Mouse (Mus musculus): ENCODE results near the gene Thsd4. TPM values are rescaled to one million over a fixed set of nuclear protein-coding genes. Genes with fewer than 3 reads are reported as not detected.
"Not testable (repeated sequence)": the region's sequence is repeated elsewhere in the genome, so short reads cannot be mapped to it uniquely, and the experiment has no call there.

Thsd4 gene
- total RNA-seq, 2 experiments from 2014 or later: 7.5 to 8.9 TPM

DNA sequence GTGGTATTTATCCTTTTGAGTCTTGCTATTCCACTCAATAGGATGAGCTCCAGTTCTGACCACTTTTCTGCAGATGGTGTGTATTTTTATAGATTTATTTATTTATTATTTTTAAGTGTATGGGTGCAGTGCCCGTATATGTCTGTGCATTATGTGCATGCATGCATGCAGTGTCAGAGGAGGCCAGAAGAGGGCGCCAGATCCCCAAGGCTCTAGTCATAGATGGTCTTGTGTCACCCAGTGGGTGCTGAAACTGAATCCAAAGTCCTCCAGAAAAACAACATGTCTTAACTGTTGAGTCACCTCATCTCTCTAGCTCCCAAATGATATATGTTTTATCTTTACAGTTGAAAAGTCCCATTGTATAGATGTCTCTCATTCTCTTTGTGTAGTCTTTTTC is 326.3 kb downstream of the Thsd4 start:
- peak in 1 of 2 experiments; percentile 23 for DNase-seq (ENCODE audit: low spot score in 2 of 2)
- intact Hi-C loops (cut with DNase I): no loop called here

- intact Hi-C loops (cut with DNase I): no loop called here
- DNase-seq (ENCODE audit: low spot score in 2 of 2): no peak
Measured at GRCm38 (mm10) chr9:60194905-60195304, 326.9 kb downstream of the Thsd4 start.

DNA sequence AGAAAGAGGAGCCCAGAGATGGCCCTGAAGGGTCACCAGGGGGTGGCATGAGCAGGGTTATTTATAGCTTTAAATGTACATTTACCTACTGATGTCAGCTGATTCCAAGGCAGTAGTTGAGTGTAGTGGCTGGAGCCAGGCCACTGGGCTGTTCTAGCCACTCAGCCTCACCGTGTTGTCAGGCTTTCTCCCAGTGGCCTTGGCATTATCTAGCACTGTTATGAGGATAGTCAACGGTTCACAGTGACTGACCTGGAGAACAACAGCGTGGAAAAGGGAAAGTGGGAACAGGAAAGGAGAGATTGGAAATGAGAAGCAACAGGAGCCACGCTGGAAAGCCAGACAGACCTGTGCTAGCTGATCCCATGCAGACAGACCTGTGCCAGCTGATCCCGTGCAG is 329.5 kb downstream of the Thsd4 start:
- intact Hi-C loops (cut with DNase I): no loop called here
- DNase-seq (ENCODE audit: low spot score in 2 of 2): no peak

- intact Hi-C loops (cut with DNase I): no loop called here
- no peak for DNase-seq (ENCODE audit: low spot score in 2 of 2)
Measured at GRCm38 (mm10) chr9:60187437-60187836, 334.4 kb downstream of the Thsd4 start.

GRCm38 (mm10) chr9:60186948-60187347 is 334.9 kb downstream of the Thsd4 start:
- intact Hi-C loops (cut with DNase I): no loop called here
- DNase-seq (ENCODE audit: low spot score in 2 of 2): peak; percentile 16 to 41

- no peak for DNase-seq (ENCODE audit: low spot score in 2 of 2)
- intact Hi-C loops (cut with DNase I): no loop called here
Measured at GRCm38 (mm10) chr9:60184083-60184482, 337.8 kb downstream of the Thsd4 start.

- intact Hi-C loops (cut with DNase I): no loop called here
- DNase-seq (ENCODE audit: low spot score in 2 of 2): no peak
Measured at GRCm38 (mm10) chr9:60182371-60182770, 339.5 kb downstream of the Thsd4 start.

DNA sequence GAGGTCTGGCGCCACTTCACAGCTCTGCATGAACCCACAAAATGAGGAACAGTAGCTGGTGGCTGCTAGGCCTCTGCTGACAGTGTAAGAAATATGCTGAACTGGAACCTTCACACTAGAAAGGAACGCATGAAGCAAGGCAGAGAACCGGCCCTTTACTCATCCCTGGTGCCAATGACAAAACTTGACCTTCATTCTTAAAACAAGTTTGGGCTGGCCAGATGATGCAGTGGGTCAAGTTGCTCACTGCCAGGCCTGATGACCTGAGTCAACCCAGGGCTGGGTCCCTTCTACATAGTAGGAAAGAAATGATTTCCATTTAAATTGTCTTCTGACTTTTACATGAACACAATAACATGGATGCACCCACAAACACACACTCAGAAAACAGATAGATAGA is 340.9 kb downstream of the Thsd4 start:
- intact Hi-C loops (cut with DNase I): no loop called here
- DNase-seq (ENCODE audit: low spot score in 2 of 2): no peak

GRCm38 (mm10) chr9:60180114-60180513 is 341.7 kb downstream of the Thsd4 start:
- intact Hi-C loops (cut with DNase I): no loop called here
- no peak for DNase-seq (ENCODE audit: low spot score in 2 of 2)

- no peak for DNase-seq (ENCODE audit: low spot score in 2 of 2)
- intact Hi-C loops (cut with DNase I): no loop called here
Measured at GRCm38 (mm10) chr9:60176311-60176710, 345.5 kb downstream of the Thsd4 start.

DNA sequence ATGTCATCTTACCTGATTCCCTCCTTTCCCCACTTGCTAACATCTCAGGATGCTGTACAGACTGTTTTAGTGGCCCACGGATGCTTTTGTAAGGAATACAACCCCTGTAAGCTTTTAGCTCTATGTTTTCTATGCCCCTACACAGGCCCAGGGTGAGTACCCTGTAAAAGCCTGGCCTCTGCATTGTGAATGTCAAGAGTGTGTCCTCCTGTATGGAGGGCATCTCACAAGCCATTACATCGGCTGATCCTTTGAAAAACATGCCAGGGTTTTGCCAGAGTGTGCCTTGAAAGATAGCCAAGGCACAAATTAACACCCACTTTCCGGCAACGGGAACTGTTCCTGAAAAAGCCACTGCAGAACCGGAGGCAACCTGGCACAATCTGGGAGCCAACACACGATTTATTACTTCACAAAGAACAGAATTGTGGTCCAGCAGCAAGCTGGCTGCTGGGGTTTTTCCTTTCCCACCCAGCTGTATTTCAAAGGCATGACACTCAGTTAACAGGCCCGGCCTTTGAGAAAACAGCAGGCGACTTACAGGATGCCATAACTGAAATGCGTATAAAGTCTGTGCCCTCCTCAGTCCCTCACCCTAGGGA is 349.3 kb downstream of the Thsd4 start:
- peak; percentile 28 to 51 for DNase-seq (ENCODE audit: low spot score in 2 of 2)
- intact Hi-C loops (cut with DNase I): not testable (repeated sequence)

DNA sequence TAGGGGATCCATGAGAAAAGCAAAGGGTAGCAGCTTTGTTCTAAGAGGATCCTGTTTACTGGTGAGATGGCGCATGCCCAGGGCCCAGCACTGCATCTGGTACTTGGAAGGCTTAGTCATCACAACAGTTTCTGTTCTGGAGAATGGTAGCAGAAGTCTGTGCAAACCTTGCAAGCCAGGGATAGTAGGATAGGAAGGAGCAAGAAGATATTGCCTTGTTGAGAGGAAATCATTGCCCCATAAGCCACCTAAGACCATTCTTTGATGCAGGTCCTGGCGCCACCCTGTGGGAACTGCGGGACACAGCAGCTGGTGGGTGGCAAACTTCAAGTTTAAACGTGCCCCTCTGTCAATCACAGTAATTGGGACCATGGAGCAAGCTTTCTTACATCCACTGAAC is 354.9 kb downstream of the Thsd4 start:
- intact Hi-C loops (cut with DNase I): loop anchor here (5.0 kb wide), 1 partner anchor 60 kb away; no protein-coding TSS in a partner anchor
- peak; percentile 35 to 58 for DNase-seq (ENCODE audit: low spot score in 2 of 2)

DNA sequence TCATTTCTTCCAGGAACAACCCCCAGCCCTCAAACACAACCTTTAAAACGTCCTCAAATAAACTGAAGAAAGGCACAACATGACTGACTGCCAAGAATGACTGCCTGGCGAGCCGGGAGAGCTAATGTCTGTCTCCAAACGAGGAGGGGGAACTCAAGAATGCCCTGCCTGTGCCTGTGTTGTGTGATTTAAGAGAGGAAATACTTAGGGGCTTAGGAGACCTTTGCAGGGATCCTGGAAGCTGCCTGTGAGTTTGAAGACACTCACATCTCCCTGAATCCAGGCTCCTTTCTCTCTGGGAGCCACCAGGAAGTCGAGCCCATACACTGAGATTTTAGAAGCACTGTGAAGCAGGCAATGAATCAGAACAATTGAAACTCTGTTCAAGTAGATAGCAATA is 361.0 kb downstream of the Thsd4 start:
- no peak for DNase-seq (ENCODE audit: low spot score in 2 of 2)
- intact Hi-C loops (cut with DNase I): no loop called here

- intact Hi-C loops (cut with DNase I): no loop called here
- peak in 1 of 2 experiments; percentile 44 for DNase-seq (ENCODE audit: low spot score in 2 of 2)
Measured at GRCm38 (mm10) chr9:60160194-60160593, 361.7 kb downstream of the Thsd4 start.

- DNase-seq (ENCODE audit: low spot score in 2 of 2): no peak
- intact Hi-C loops (cut with DNase I): no loop called here
Measured at GRCm38 (mm10) chr9:60152990-60153389, 368.9 kb downstream of the Thsd4 start.

GRCm38 (mm10) chr9:60151897-60152627 is 369.8 kb downstream of the Thsd4 start:
- intact Hi-C loops (cut with DNase I): no loop called here
- DNase-seq (ENCODE audit: low spot score in 2 of 2): no peak

GRCm38 (mm10) chr9:60150511-60150910 is 371.3 kb downstream of the Thsd4 start:
- DNase-seq (ENCODE audit: low spot score in 2 of 2): no peak
- intact Hi-C loops (cut with DNase I): no loop called here

DNA sequence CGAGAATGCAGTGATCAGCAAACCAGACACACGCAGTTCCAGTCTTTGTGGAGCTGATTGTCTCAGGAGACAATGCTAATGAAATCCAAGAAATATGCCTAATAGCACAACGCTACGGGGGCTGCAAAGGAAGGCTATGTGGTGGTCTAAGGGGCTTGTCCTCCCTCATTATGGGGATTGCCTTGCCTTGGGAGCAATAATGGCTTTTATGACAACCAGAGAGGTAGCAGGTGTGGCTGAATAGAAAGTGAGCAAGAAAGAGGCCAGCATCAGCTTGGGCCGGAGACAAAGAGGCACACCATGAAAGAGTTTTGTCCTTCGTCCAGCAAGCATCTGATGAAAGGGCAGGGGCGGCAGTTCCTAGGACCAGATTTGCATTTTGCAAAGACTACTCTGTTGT is 372.9 kb downstream of the Thsd4 start:
- no peak for DNase-seq (ENCODE audit: low spot score in 2 of 2)
- intact Hi-C loops (cut with DNase I): no loop called here

DNA sequence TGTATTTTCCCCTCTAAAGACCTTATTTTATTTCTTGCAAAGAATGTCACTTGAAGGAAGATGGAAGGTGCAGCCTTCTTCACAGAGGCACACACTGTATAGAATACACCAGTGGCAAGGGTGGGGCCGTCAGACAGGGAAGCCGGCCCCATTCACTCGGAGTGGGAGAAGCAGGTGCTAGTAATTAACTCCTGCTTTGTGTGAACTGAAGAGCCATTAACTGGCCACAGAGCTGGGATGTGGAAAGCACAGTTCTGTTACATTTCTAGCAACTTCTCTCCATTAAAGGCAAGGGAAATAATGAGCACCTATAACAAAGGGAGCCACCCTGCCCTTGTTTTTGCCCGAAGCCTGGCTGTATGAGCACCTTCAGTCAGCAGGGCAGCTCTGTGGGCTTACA is 374.4 kb downstream of the Thsd4 start:
- DNase-seq (ENCODE audit: low spot score in 2 of 2): no peak
- intact Hi-C loops (cut with DNase I): no loop called here

DNA sequence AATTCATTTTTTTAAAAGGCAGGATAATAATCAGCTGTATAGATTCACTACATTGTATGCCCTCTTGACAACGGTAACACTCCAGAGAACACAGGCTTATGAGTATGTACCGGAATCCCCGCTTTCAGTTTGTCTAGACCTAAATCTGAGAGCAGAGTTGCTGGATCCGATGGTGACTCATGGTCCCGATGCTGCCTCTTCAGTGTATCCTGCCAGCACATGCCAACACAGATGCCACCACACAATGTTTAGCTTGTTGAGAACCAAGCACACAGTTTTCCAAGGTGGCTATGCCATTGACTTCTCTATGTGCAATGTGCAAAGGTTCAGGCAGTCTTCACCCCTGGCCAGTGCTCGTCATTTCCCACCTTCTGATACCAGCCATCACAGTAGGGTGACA is 378.0 kb downstream of the Thsd4 start:
- peak in 1 of 2 experiments; percentile 62 for DNase-seq (ENCODE audit: low spot score in 2 of 2)
- intact Hi-C loops (cut with DNase I): no loop called here

- peak; percentile 28 to 34 for DNase-seq (ENCODE audit: low spot score in 2 of 2)
- intact Hi-C loops (cut with DNase I): no loop called here
Measured at GRCm38 (mm10) chr9:60141081-60141514, 380.7 kb downstream of the Thsd4 start.

Data from left cerebral cortex, postnatal 14 days (tissue).